ENCODE assay signal across 8 mouse cellular contexts in the genomic region with DNA sequence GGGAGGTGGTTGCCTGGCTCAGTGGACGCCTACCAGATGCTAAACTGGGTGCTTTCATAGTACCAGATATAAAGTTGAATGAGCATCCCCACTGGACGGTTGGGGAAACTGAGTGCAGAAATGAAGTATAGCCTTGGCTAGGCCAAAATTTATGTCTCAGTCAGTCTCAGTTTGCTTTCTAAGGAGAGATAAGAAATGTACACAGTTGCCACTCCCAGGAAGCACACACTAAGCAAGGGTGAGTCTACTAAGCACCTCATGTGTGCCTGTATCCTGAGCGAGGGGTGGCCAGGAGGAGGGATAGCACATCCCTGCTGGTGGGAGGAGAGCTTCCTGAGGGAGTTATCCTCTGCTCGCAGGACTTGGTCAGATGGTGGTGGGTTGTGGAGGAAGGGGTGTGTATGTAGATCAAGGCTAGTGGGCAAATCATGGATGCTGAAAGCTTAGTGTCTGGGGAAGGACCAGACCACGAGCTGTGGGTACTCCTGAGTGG. TPM values are rescaled to one million over a fixed set of nuclear protein-coding genes. Genes with fewer than 3 reads are reported as not detected.
A peak's percentile ranks its signal among the peaks of the same experiment; 100 is the strongest.
DNase-seq lines count a peak whose midpoint lies in the region; ATAC-seq and TF ChIP-seq lines count a peak whose summit lies in the region.

No protein-coding gene starts in this region.

- 0 out of 2 replicates have a peak, but pooled peaks cover 5% of the 10 kb centered on the region for H3K79me2 ChIP-seq in heart, adult 2 months (replicated peaks; ENCODE audit: control insufficient read depth, insufficient read depth, low read length)

- no peak for TF ChIP-seq CTCF in heart, adult 2 months (IDR thresholded peaks at IDR 0.05)
- no peak for TF ChIP-seq CTCF in E14TG2a.4 (conservative IDR thresholded peaks at IDR 0.05; ENCODE audit: low read length)

- no peaks in the 10 kb centered on the region for H3K9me3 ChIP-seq in E14TG2a.4 (ENCODE audit: low read length)
- no peaks in the 10 kb centered on the region for H3K9me3 ChIP-seq in forebrain, embryonic 15.5 days
- H3K9me3 ChIP-seq in liver, embryonic 13.5 days (replicated peaks) = no peaks in the 10 kb centered on the region

- no peak for TF ChIP-seq POLR2A in heart, adult 2 months (IDR thresholded peaks at IDR 0.05; ENCODE audit: insufficient read depth, low read depth, low read length)

- H3K27me3 ChIP-seq in heart, adult 2 months (ENCODE audit: control insufficient read depth, insufficient read depth, low read length) = no peaks in the 10 kb centered on the region
- H3K27me3 ChIP-seq in E14TG2a.4 (ENCODE audit: insufficient read depth, low read length) = no peaks in the 10 kb centered on the region
- no peaks in the 10 kb centered on the region for H3K27me3 ChIP-seq in forebrain, embryonic 15.5 days
- H3K27me3 ChIP-seq in liver, embryonic 13.5 days = no peaks in the 10 kb centered on the region

- intact Hi-C loops in heart, adult 2 months (cut with DNase I) = loop anchor here (2.0 kb wide), 1 partner anchor 42 kb away; no protein-coding TSS in a partner anchor
- intact Hi-C loops in heart, postnatal 14 days (cut with DNase I) = no loop called here

- peak overlapping the region; percentile 18; the same call in 1 of the 2 replicates for H3K4me3 ChIP-seq in heart, adult 2 months
- H3K4me3 ChIP-seq in E14TG2a.4 (replicated peaks; ENCODE audit: low read length) = peak overlapping the region; percentile 99
- peak overlapping the region; percentile 56; the same call in 1 of the 2 replicates for H3K4me3 ChIP-seq in forebrain, embryonic 15.5 days
- H3K4me3 ChIP-seq in liver, embryonic 13.5 days (replicated peaks) = peak overlapping the region; percentile 95

- H3K27ac ChIP-seq in heart, adult 2 months = peak overlapping the region; percentile 61
- no peak overlapping the region for H3K27ac ChIP-seq in forebrain, embryonic 15.5 days (replicated peaks)
- peak overlapping the region; percentile 98 for H3K27ac ChIP-seq in liver, embryonic 13.5 days

- H3K9ac ChIP-seq in heart, adult 2 months (ENCODE audit: low read depth, low read length) = peak overlapping the region; percentile 13; the same call in 1 of the 2 replicates
- H3K9ac ChIP-seq in forebrain, embryonic 15.5 days (replicated peaks) = no peak overlapping the region
- peak overlapping the region; percentile 97 for H3K9ac ChIP-seq in liver, embryonic 13.5 days

- H3K36me3 ChIP-seq in heart, adult 2 months (ENCODE audit: control insufficient read depth, insufficient read depth, low read length) = no peaks in the 10 kb centered on the region
- peaks cover 25% of the 10 kb centered on the region for H3K36me3 ChIP-seq in E14TG2a.4 (ENCODE audit: insufficient read depth, low read length)
- H3K36me3 ChIP-seq in forebrain, embryonic 15.5 days = no peaks in the 10 kb centered on the region
- H3K36me3 ChIP-seq in liver, embryonic 13.5 days = peaks cover 21% of the 10 kb centered on the region

- ATAC-seq in forebrain, embryonic 15.5 days (replicated peaks) = no peak
- ATAC-seq in liver, embryonic 13.5 days (ENCODE audit: low read depth) = no peak
- ATAC-seq in monocyte, adult 5-6 weeks (replicated peaks; ENCODE audit: insufficient number of reproducible peaks, low FRiP score, low TSS enrichment, poor library complexity, severe bottlenecking) = no peak

- DNase-seq in heart, adult 2 months = no peak
- DNase-seq in heart, postnatal 14 days = no peak
- DNase-seq in liver, embryonic 13.5 days = no peak
- DNase-seq in cerebellum, adult 9-11 months = no peak
- DNase-seq in frontal cortex, adult 2 months (ENCODE audit: extremely low spot score in 1 of 2, low spot score in 1 of 2) = no peak

- TF ChIP-seq EP300 in heart, adult 2 months (IDR thresholded peaks at IDR 0.05; ENCODE audit: insufficient read depth, low read depth, low read length) = no peak

- peaks cover 19% of the 10 kb centered on the region for H3K4me1 ChIP-seq in heart, adult 2 months (ENCODE audit: control insufficient read depth, insufficient read depth, low read length)
- peaks cover 59% of the 10 kb centered on the region for H3K4me1 ChIP-seq in E14TG2a.4 (replicated peaks; ENCODE audit: low read depth, low read length)
- peaks cover 45% of the 10 kb centered on the region for H3K4me1 ChIP-seq in forebrain, embryonic 15.5 days
- H3K4me1 ChIP-seq in liver, embryonic 13.5 days (replicated peaks) = peaks cover 52% of the 10 kb centered on the region

- H3K4me2 ChIP-seq in forebrain, embryonic 15.5 days (replicated peaks) = peak overlapping the region; percentile 84; the same call in 1 of the 2 replicates
- peak overlapping the region; percentile 96 for H3K4me2 ChIP-seq in liver, embryonic 13.5 days

- WGBS in heart, adult 2 months = 40% methylated on average over 5 of the region's 5 CpGs
- WGBS in forebrain, embryonic 15.5 days = 45% methylated on average over 5 of the region's 5 CpGs
- 22% methylated on average over 5 of the region's 5 CpGs for WGBS in liver, embryonic 13.5 days (ENCODE audit: insufficient replicate concordance)

RNA-seq across cellular contexts. Expression of a gene that starts 36.8 kb away (rescaled TPM):
- 10 to 100 TPM; 24.4 to 30.9 TPM for total RNA-seq in heart, adult 2 months (2021)
- polyA plus RNA-seq in heart, adult 2 months (2012; rRNA removed) = 22.0 and 26.7 TPM in 2 replicates
- 10 to 100 TPM; 44.6 to 49.6 TPM for total RNA-seq in heart, postnatal 14 days (2021)
- polyA plus RNA-seq in forebrain, embryonic 15.5 days (2015; fragmentation: Nextera tagmentation; extraction: Ambion mirVana) = 43.3 and 49.9 TPM in 2 replicates
- 12.9 and 18.8 TPM in 2 replicates for polyA plus RNA-seq in liver, embryonic 13.5 days (2015; fragmentation: Nextera tagmentation; extraction: Ambion mirVana)
- 21.8 to 39.7 TPM (median 29.5 TPM) in 3 replicates for total RNA-seq in monocyte, adult 5-6 weeks (2017)
- 11.7 and 13.9 TPM in 2 replicates for polyA plus RNA-seq in frontal cortex, adult 2 months (2012; rRNA removed)

RNA-seq across cellular contexts. Expression of a gene that starts 43.9 kb away (rescaled TPM):
- total RNA-seq in heart, adult 2 months (2021) = 10 to 100 TPM; 73.3 to 82.4 TPM
- 54.2 and 66.4 TPM in 2 replicates for polyA plus RNA-seq in heart, adult 2 months (2012; rRNA removed)
- total RNA-seq in heart, postnatal 14 days (2021) = 100 to 1,000 TPM; 104 to 128 TPM
- 470 and 489 TPM in 2 replicates for polyA plus RNA-seq in forebrain, embryonic 15.5 days (2015; fragmentation: Nextera tagmentation; extraction: Ambion mirVana)
- polyA plus RNA-seq in liver, embryonic 13.5 days (2015; fragmentation: Nextera tagmentation; extraction: Ambion mirVana) = 85.3 and 101 TPM in 2 replicates
- total RNA-seq in monocyte, adult 5-6 weeks (2017) = 27.7 to 41.5 TPM (median 37.9 TPM) in 3 replicates
- 109 and 112 TPM in 2 replicates for polyA plus RNA-seq in frontal cortex, adult 2 months (2012; rRNA removed)

RNA-seq across cellular contexts. Expression of a gene that starts 49.6 kb away (rescaled TPM):
- 10 to 100 TPM; 13.8 to 17.4 TPM for total RNA-seq in heart, adult 2 months (2021)
- polyA plus RNA-seq in heart, adult 2 months (2012; rRNA removed) = 9.9 and 13.1 TPM in 2 replicates
- total RNA-seq in heart, postnatal 14 days (2021) = 10 to 100 TPM; 13.6 to 14.3 TPM
- polyA plus RNA-seq in forebrain, embryonic 15.5 days (2015; fragmentation: Nextera tagmentation; extraction: Ambion mirVana) = 57.4 and 59.3 TPM in 2 replicates
- 45.6 and 48.9 TPM in 2 replicates for polyA plus RNA-seq in liver, embryonic 13.5 days (2015; fragmentation: Nextera tagmentation; extraction: Ambion mirVana)
- total RNA-seq in monocyte, adult 5-6 weeks (2017) = 8.3 to 18.0 TPM (median 11.6 TPM) in 3 replicates
- 35.8 and 37.4 TPM in 2 replicates for polyA plus RNA-seq in frontal cortex, adult 2 months (2012; rRNA removed)

RNA-seq across cellular contexts. Expression of a gene that starts 57.4 kb away (rescaled TPM):
- not detected for total RNA-seq in heart, adult 2 months (2021)
- polyA plus RNA-seq in heart, adult 2 months (2012; rRNA removed) = not detected in 2 replicates
- total RNA-seq in heart, postnatal 14 days (2021) = not detected
- not detected in 2 replicates for polyA plus RNA-seq in forebrain, embryonic 15.5 days (2015; fragmentation: Nextera tagmentation; extraction: Ambion mirVana)
- polyA plus RNA-seq in liver, embryonic 13.5 days (2015; fragmentation: Nextera tagmentation; extraction: Ambion mirVana) = 0.13 and 0.20 TPM in 2 replicates
- total RNA-seq in monocyte, adult 5-6 weeks (2017) = not detected in 3 replicates
- 0.19 and 0.38 TPM in 2 replicates for polyA plus RNA-seq in frontal cortex, adult 2 months (2012; rRNA removed)

RNA-seq across cellular contexts. Expression of a gene that starts 57.8 kb away (rescaled TPM):
- total RNA-seq in heart, adult 2 months (2021) = 100 to 1,000 TPM; 174 to 176 TPM
- polyA plus RNA-seq in heart, adult 2 months (2012; rRNA removed) = 425 and 497 TPM in 2 replicates
- 100 to 1,000 TPM; 236 to 276 TPM for total RNA-seq in heart, postnatal 14 days (2021)
- polyA plus RNA-seq in forebrain, embryonic 15.5 days (2015; fragmentation: Nextera tagmentation; extraction: Ambion mirVana) = 61.7 and 66.5 TPM in 2 replicates
- polyA plus RNA-seq in liver, embryonic 13.5 days (2015; fragmentation: Nextera tagmentation; extraction: Ambion mirVana) = 683 and 710 TPM in 2 replicates
- total RNA-seq in monocyte, adult 5-6 weeks (2017) = 404 to 1,073 TPM (median 510 TPM) in 3 replicates
- polyA plus RNA-seq in frontal cortex, adult 2 months (2012; rRNA removed) = 48.2 and 56.0 TPM in 2 replicates

Comparison
In these comparisons a context has a peak if more than half of its experiments do, and no peak if none do; other contexts are left out.
1. H3K4me3 ChIP-seq: peak in every context shown above with its lines; median percentile 99 in E14TG2a.4; 95 in liver, embryonic 13.5 days; 56 in forebrain, embryonic 15.5 days; 18 in heart, adult 2 months.